Mouse (Mus musculus) small intestine, adult 10 weeks (tissue): Measurements from ENCODE around the gene H60c. TPM values are rescaled to one million over a fixed set of nuclear protein-coding genes. Genes with fewer than 3 reads are reported as not detected.

Experiments used
- polyA plus RNA-seq: library from polyadenylated mRNA; stranded (reverse); fragments of 350-450 nt; fragmentation: Illumina TruSeq; extraction: RNeasy Lipid Tissue Mini Kit (QIAGEN cat#74804); gene quantifications from one replicate; pipeline ENCODE4 v1.2.3, GENCODE M21; 2014; ENCODE audit warnings: low replicate concordance

The H60c gene
- polyA plus RNA-seq = not detected

GRCm38 (mm10) chr10:3267671-3268070, at the start of gene H60c:
H60c (minus strand) TSS chr10:3267771.

Other genes starting within 250 kb of the H60c start
- gene Ppp1r14c, start 98.3 kb upstream of the H60c start, polyA plus RNA-seq = 4.8 TPM